Mouse (Mus musculus) ES-E14 (cell line): ENCODE data around the gene Npas3.

ENCODE experiments used
- MAFK ChIP-seq: IDR thresholded peaks from 2 replicates; pipeline ENCODE4 v1.6.1; 2014; ENCODE audit warnings: mild to moderate bottlenecking, low read depth, low read length, inconsistent platforms; ENCODE audit not compliant: insufficient read depth
- ZC3H11A ChIP-seq: IDR thresholded peaks from 2 replicates; pipeline ENCODE4 v1.6.1; 2012; ENCODE audit warnings: low read depth, mild to moderate bottlenecking, inconsistent platforms, low read length, borderline replicate concordance
- ZNF384 ChIP-seq: IDR thresholded peaks from 2 replicates; pipeline ENCODE4 v1.6.1; 2012; ENCODE audit warnings: low read depth, low read length, inconsistent platforms

DNA sequence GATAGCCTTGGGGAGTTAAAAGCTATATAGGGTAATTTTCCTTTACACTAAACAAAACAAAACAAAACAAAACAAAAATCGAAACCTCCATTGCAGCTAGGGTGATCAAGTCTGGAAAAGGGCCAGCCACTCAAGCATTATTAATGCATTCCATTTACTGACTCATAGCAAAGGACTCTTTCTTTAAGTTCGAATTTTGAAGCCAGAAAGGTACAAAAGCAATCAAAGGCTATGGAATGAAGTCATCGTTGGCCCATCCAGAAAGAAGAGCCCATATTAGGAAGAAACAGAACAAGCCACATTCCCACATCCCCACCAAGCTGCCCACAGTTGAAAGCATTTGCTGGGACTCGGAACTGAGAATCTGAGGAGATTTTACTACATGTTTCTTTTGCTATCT lies 640.1 kb downstream of the Npas3 start:
- TF ChIP-seq ZC3H11A = no peak
- TF ChIP-seq ZNF384 = no peak
- TF ChIP-seq MAFK = no peak
